Mouse (Mus musculus): ENCODE results near the gene Zfp94. TPM values are rescaled to one million over a fixed set of nuclear protein-coding genes. Genes with fewer than 3 reads are reported as not detected.

Zfp94 gene
- polyA plus RNA-seq, 1 experiment: 2.1 TPM

GRCm38 (mm10) chr7:24299823-24300481, 16.5 kb downstream of the Zfp94 start:
- Histone ChIP-seq H3K4me2 (ENCODE audit: low read depth) (peak overlapping the region; percentile 69), H3K79me2 (ENCODE audit: control insufficient read depth, insufficient read depth) (no peaks in the 10 kb centered on the region), H3K4me3 (peak overlapping the region; percentile 65), H3K27me3 (ENCODE audit: control insufficient read depth, insufficient read depth, insufficient read length) (no peaks in the 10 kb centered on the region), H3K36me3 (ENCODE audit: control insufficient read depth, insufficient read depth) (no peaks in the 10 kb centered on the region), H3ac (ENCODE audit: control insufficient read depth, insufficient read length) (no peak overlapping the region)
- no peak for TF ChIP-seq POLR2AphosphoS2 (IDR thresholded peaks at IDR 0.05; ENCODE audit: insufficient read length, low read depth)
- TF ChIP-seq SRF (IDR thresholded peaks at IDR 0.05; ENCODE audit: control insufficient read depth, insufficient read length, low read depth): no peak
- no peak for TF ChIP-seq TCF3 (IDR thresholded peaks at IDR 0.05; ENCODE audit: insufficient read length, low read depth)
- no peak for TF ChIP-seq USF1 (IDR thresholded peaks at IDR 0.05; ENCODE audit: low read depth)
- TF ChIP-seq REST (IDR thresholded peaks at IDR 0.05; ENCODE audit: insufficient read depth, insufficient read length): no peak
- TF ChIP-seq TCF12 (IDR thresholded peaks at IDR 0.05; ENCODE audit: insufficient read depth, poor library complexity, severe bottlenecking): no peak
- no peak for TF ChIP-seq MAX (IDR thresholded peaks at IDR 0.05; ENCODE audit: low read depth)
- no peak for TF ChIP-seq CEBPB (IDR thresholded peaks at IDR 0.05; ENCODE audit: insufficient read depth, poor library complexity, severe bottlenecking)

- TF ChIP-seq POLR2A (IDR thresholded peaks at IDR 0.05; ENCODE audit: insufficient read length, low read depth) (peak; percentile 50), POLR2AphosphoS2 (IDR thresholded peaks at IDR 0.05; ENCODE audit: insufficient read length, low read depth) (no peak)
- Histone ChIP-seq H3K36me3 (ENCODE audit: control insufficient read depth, insufficient read depth) (no peaks in the 10 kb centered on the region), H3K79me2 (ENCODE audit: control insufficient read depth, insufficient read depth) (no peaks in the 10 kb centered on the region), H3K27me3 (ENCODE audit: control insufficient read depth, insufficient read depth, insufficient read length) (no peaks in the 10 kb centered on the region), H3K4me3 (peak overlapping the region; percentile 65), H3ac (ENCODE audit: control insufficient read depth, insufficient read length) (peak overlapping the region; percentile 74), H3K4me2 (ENCODE audit: low read depth) (peak overlapping the region; percentile 58)
Measured at GRCm38 (mm10) chr7:24298973-24299708, 17.3 kb downstream of the Zfp94 start.

GRCm38 (mm10) chr7:24298635-24298972, 17.9 kb downstream of the Zfp94 start:
- Histone ChIP-seq H3K79me2 (ENCODE audit: control insufficient read depth, insufficient read depth) (no peaks in the 10 kb centered on the region), H3K36me3 (ENCODE audit: control insufficient read depth, insufficient read depth) (no peaks in the 10 kb centered on the region)

GRCm38 (mm10) chr7:24297361-24298095, 18.9 kb downstream of the Zfp94 start:
- no peaks in the 10 kb centered on the region for H3K36me3 ChIP-seq (ENCODE audit: control insufficient read depth, insufficient read depth)
- H3K4me2 ChIP-seq (ENCODE audit: low read depth): no peak overlapping the region
- H3K4me3 ChIP-seq: no peak overlapping the region
- no peaks in the 10 kb centered on the region for H3K79me2 ChIP-seq (ENCODE audit: control insufficient read depth, insufficient read depth)
- H3ac ChIP-seq (ENCODE audit: control insufficient read depth, insufficient read length): no peak overlapping the region
- TF ChIP-seq E2F4 (IDR thresholded peaks at IDR 0.05; ENCODE audit: insufficient read depth) (no peak), TCF3 (IDR thresholded peaks at IDR 0.05; ENCODE audit: insufficient read length, low read depth) (no peak), CEBPB (IDR thresholded peaks at IDR 0.05; ENCODE audit: insufficient read depth, poor library complexity, severe bottlenecking) (no peak), MAX (IDR thresholded peaks at IDR 0.05; ENCODE audit: low read depth) (no peak), MYOG (IDR thresholded peaks at IDR 0.05; ENCODE audit: control insufficient read depth in 1 of 3, insufficient read depth in 1 of 3, insufficient read length in 2 of 3, low read depth in 2 of 3) (no peak), USF1 (IDR thresholded peaks at IDR 0.05; ENCODE audit: low read depth) (no peak), SRF (IDR thresholded peaks at IDR 0.05; ENCODE audit: control insufficient read depth, insufficient read length, low read depth) (no peak), REST (IDR thresholded peaks at IDR 0.05; ENCODE audit: insufficient read depth, insufficient read length) (no peak), MYOD1 (IDR thresholded peaks at IDR 0.05; ENCODE audit: control insufficient read depth in 1 of 3, insufficient read length in 2 of 3, low read depth in 2 of 3) (no peak), TCF12 (IDR thresholded peaks at IDR 0.05; ENCODE audit: insufficient read depth, poor library complexity, severe bottlenecking) (no peak), POLR2AphosphoS2 (IDR thresholded peaks at IDR 0.05; ENCODE audit: insufficient read length, low read depth) (no peak), POLR2A (IDR thresholded peaks at IDR 0.05; ENCODE audit: insufficient read length, low read depth) (no peak)
- H3K27me3 ChIP-seq (ENCODE audit: control insufficient read depth, insufficient read depth, insufficient read length): no peaks in the 10 kb centered on the region

More at GRCm38 (mm10) chr7:24298635-24298972, 17.9 kb downstream of the Zfp94 start:
- Histone ChIP-seq H3K4me2 (ENCODE audit: low read depth) (peak overlapping the region; percentile 58), H3K27me3 (ENCODE audit: control insufficient read depth, insufficient read depth, insufficient read length) (no peaks in the 10 kb centered on the region), H3K4me3 (peak overlapping the region; percentile 65), H3ac (ENCODE audit: control insufficient read depth, insufficient read length) (peak overlapping the region; percentile 74)
- TF ChIP-seq USF1 (IDR thresholded peaks at IDR 0.05; ENCODE audit: low read depth) (no peak), SRF (IDR thresholded peaks at IDR 0.05; ENCODE audit: control insufficient read depth, insufficient read length, low read depth) (no peak), MYOD1 (IDR thresholded peaks at IDR 0.05; ENCODE audit: control insufficient read depth in 1 of 3, insufficient read length in 2 of 3, low read depth in 2 of 3) (no peak), REST (IDR thresholded peaks at IDR 0.05; ENCODE audit: insufficient read depth, insufficient read length) (no peak), E2F4 (IDR thresholded peaks at IDR 0.05; ENCODE audit: insufficient read depth) (no peak), CEBPB (IDR thresholded peaks at IDR 0.05; ENCODE audit: insufficient read depth, poor library complexity, severe bottlenecking) (no peak)

GRCm38 (mm10) chr7:24296386-24296785, 20.1 kb downstream of the Zfp94 start:
- Histone ChIP-seq H3K36me3 (ENCODE audit: control insufficient read depth, insufficient read depth) (no peaks in the 10 kb centered on the region), H3K4me2 (ENCODE audit: low read depth) (no peak overlapping the region), H3ac (ENCODE audit: control insufficient read depth, insufficient read length) (no peak overlapping the region), H3K4me3 (no peak overlapping the region), H3K27me3 (ENCODE audit: control insufficient read depth, insufficient read depth, insufficient read length) (no peaks in the 10 kb centered on the region), H3K79me2 (ENCODE audit: control insufficient read depth, insufficient read depth) (no peaks in the 10 kb centered on the region)
- TF ChIP-seq POLR2A (IDR thresholded peaks at IDR 0.05; ENCODE audit: insufficient read length, low read depth): no peak
- no peak for TF ChIP-seq CEBPB (IDR thresholded peaks at IDR 0.05; ENCODE audit: insufficient read depth, poor library complexity, severe bottlenecking)
- no peak for TF ChIP-seq REST (IDR thresholded peaks at IDR 0.05; ENCODE audit: insufficient read depth, insufficient read length)
- TF ChIP-seq E2F4 (IDR thresholded peaks at IDR 0.05; ENCODE audit: insufficient read depth): no peak
- TF ChIP-seq MYOG (IDR thresholded peaks at IDR 0.05; ENCODE audit: control insufficient read depth in 1 of 3, insufficient read depth in 1 of 3, insufficient read length in 2 of 3, low read depth in 2 of 3): no peak
- TF ChIP-seq SRF (IDR thresholded peaks at IDR 0.05; ENCODE audit: control insufficient read depth, insufficient read length, low read depth): no peak
- TF ChIP-seq TCF12 (IDR thresholded peaks at IDR 0.05; ENCODE audit: insufficient read depth, poor library complexity, severe bottlenecking): no peak
- no peak for TF ChIP-seq MAX (IDR thresholded peaks at IDR 0.05; ENCODE audit: low read depth)
- no peak for TF ChIP-seq USF1 (IDR thresholded peaks at IDR 0.05; ENCODE audit: low read depth)
- no peak for TF ChIP-seq POLR2AphosphoS2 (IDR thresholded peaks at IDR 0.05; ENCODE audit: insufficient read length, low read depth)
- TF ChIP-seq MYOD1 (IDR thresholded peaks at IDR 0.05; ENCODE audit: control insufficient read depth in 1 of 3, insufficient read length in 2 of 3, low read depth in 2 of 3): no peak
- TF ChIP-seq TCF3 (IDR thresholded peaks at IDR 0.05; ENCODE audit: insufficient read length, low read depth): no peak
